Mouse (Mus musculus) myocyte (in vitro differentiated cells): ENCODE measurements around the gene Vwa8.

Source experiments
- E2F4 ChIP-seq: IDR thresholded peaks from one replicate; pipeline ENCODE4 v1.6.1; 2011; ENCODE audit warnings: mild to moderate bottlenecking, control low read depth, moderate library complexity; ENCODE audit not compliant: insufficient read depth
- POLR2A ChIP-seq: IDR thresholded peaks from one replicate; pipeline ENCODE4 v1.6.1; 2011; ENCODE audit warnings: low read depth, mild to moderate bottlenecking, control low read depth, moderate library complexity; ENCODE audit not compliant: insufficient read length

- no peak for TF ChIP-seq E2F4
- no peak for TF ChIP-seq POLR2A
Measured at GRCm38 (mm10) chr14:79120681-79121080, 271.8 kb downstream of the Vwa8 start.
